Mouse (Mus musculus): Measurements from ENCODE around the gene Ndufs1.

- TF ChIP-seq CTCF (IDR thresholded peaks at IDR 0.05; ENCODE audit: low read depth, low read length) (no peak), GATA2 (IDR thresholded peaks at IDR 0.05; ENCODE audit: borderline replicate concordance, low read depth, low read length) (no peak)
Measured at GRCm38 (mm10) chr1:63119675-63120074, 57.0 kb downstream of the Ndufs1 start.
